23 mouse cellular contexts compared by ENCODE assay signal in the genomic region with DNA sequence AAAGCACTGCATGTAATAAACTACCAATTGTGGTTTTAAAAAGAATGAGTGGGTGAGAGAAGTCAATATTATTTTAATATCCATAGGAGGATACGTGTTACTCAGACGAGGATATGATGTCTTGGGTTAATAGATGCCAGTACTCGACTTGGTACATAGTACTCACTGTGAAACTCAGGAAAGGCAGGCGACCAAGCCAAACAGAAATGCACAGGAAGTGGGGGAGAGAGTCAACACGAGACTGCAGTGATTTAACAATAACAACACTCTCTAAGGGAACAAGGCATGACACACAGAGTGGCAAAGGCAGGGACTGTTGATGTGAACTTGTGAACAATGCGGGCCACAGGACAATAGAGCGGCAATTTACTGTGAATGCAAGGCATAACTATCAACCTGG.
A peak's percentile ranks its signal among the peaks of the same experiment; 100 is the strongest.
DNase-seq lines count a peak whose midpoint lies in the region; ATAC-seq and TF ChIP-seq lines count a peak whose summit lies in the region.
"Had no signal": no experiment of that assay in that cellular context is flagged by ENCODE, and none has a peak within 500 bp of the region (broad histone marks: within the 10 kb centered on the region; RNA-seq: fewer than 3 reads in every experiment).

No protein-coding gene starts in this region.

- no peak overlapping the region for H3K4me3 ChIP-seq in heart, embryonic 12.5 days
- H3K4me3 ChIP-seq in kidney, postnatal 0 days (replicated peaks; ENCODE audit: low read depth, low read length): no peak overlapping the region
- no peak overlapping the region for H3K4me3 ChIP-seq in kidney, embryonic 14.5 days (ENCODE audit: low read length)
- H3K4me3 ChIP-seq in megakaryocyte, embryonic 14.5 days (replicated peaks): peak overlapping the region; percentile 53
- H3K4me3 ChIP-seq: forebrain, embryonic 13.5 days; hindbrain, embryonic 13.5 days; layer of hippocampus, adult 2 months; limb, embryonic 13.5 days; liver, embryonic 13.5 days; midbrain, embryonic 13.5 days had no signal

- H3K27me3 ChIP-seq in heart, embryonic 12.5 days (replicated peaks): no peaks in the 10 kb centered on the region
- H3K27me3 ChIP-seq in kidney, postnatal 0 days (ENCODE audit: insufficient read depth, low read length): no peaks in the 10 kb centered on the region
- H3K27me3 ChIP-seq in kidney, embryonic 14.5 days (ENCODE audit: control insufficient read depth, insufficient read depth, low read length): no peaks in the 10 kb centered on the region
- H3K27me3 ChIP-seq in megakaryocyte, embryonic 14.5 days (replicated peaks): no peaks in the 10 kb centered on the region
- H3K27me3 ChIP-seq: forebrain, embryonic 13.5 days; hindbrain, embryonic 13.5 days; liver, embryonic 13.5 days; midbrain, embryonic 13.5 days had no signal

- WGBS in heart, embryonic 12.5 days: 57% methylated on average over 7 of the region's 7 CpGs
- WGBS in kidney, postnatal 0 days: 50% methylated on average over 7 of the region's 7 CpGs
- WGBS in kidney, embryonic 14.5 days: 48% methylated on average over 7 of the region's 7 CpGs

- 0 out of 2 replicates have a peak, but pooled peaks have one; percentile 11 for ATAC-seq in heart, embryonic 12.5 days (ENCODE audit: insufficient number of reproducible peaks, low FRiP score)
- no peak for ATAC-seq in kidney, postnatal 0 days (replicated peaks; ENCODE audit: low FRiP score, low read depth)
- no peak for ATAC-seq in kidney, embryonic 14.5 days (ENCODE audit: low FRiP score, low TSS enrichment)
- no peak for ATAC-seq in megakaryocyte, adult 5-6 weeks (ENCODE audit: poor library complexity, severe bottlenecking)
- ATAC-seq: forebrain, embryonic 13.5 days; intestine, postnatal 0 days; midbrain, embryonic 13.5 days had no signal

- H3K36me3 ChIP-seq in heart, embryonic 12.5 days: no peaks in the 10 kb centered on the region
- no peaks in the 10 kb centered on the region for H3K36me3 ChIP-seq in kidney, postnatal 0 days (ENCODE audit: insufficient read depth, low read length)
- no peaks in the 10 kb centered on the region for H3K36me3 ChIP-seq in kidney, embryonic 14.5 days (ENCODE audit: control insufficient read depth, insufficient read depth, low read length)
- H3K36me3 ChIP-seq in megakaryocyte, embryonic 14.5 days (replicated peaks; ENCODE audit: low read length): no peaks in the 10 kb centered on the region
- H3K36me3 ChIP-seq: hindbrain, embryonic 13.5 days; limb, embryonic 13.5 days; liver, embryonic 13.5 days; midbrain, embryonic 13.5 days had no signal

- no peak overlapping the region for H3K9ac ChIP-seq in heart, embryonic 12.5 days
- H3K9ac ChIP-seq in kidney, postnatal 0 days (ENCODE audit: low read depth, low read length): no peak overlapping the region
- H3K9ac ChIP-seq in kidney, embryonic 14.5 days (ENCODE audit: low read depth, low read length): no peak overlapping the region
- H3K9ac ChIP-seq: forebrain, embryonic 13.5 days; hindbrain, embryonic 13.5 days; limb, embryonic 13.5 days; liver, embryonic 13.5 days; midbrain, embryonic 13.5 days had no signal

- no peak overlapping the region for H3K27ac ChIP-seq in heart, embryonic 12.5 days (ENCODE audit: poor library complexity, severe bottlenecking)
- no peak overlapping the region for H3K27ac ChIP-seq in kidney, postnatal 0 days
- no peak overlapping the region for H3K27ac ChIP-seq in kidney, embryonic 14.5 days (ENCODE audit: low read depth, low read length)
- H3K27ac ChIP-seq: forebrain, embryonic 13.5 days; hindbrain, embryonic 13.5 days; layer of hippocampus, adult 2 months; limb, embryonic 13.5 days; liver, embryonic 13.5 days; midbrain, embryonic 13.5 days had no signal

- no peak for TF ChIP-seq CTCF in kidney, postnatal 0 days (IDR thresholded peaks at IDR 0.05; ENCODE audit: low read depth)

- H3K4me2 ChIP-seq in heart, embryonic 12.5 days: no peak overlapping the region
- H3K4me2 ChIP-seq in kidney, postnatal 0 days (ENCODE audit: low read length): no peak overlapping the region
- H3K4me2 ChIP-seq in kidney, embryonic 14.5 days (replicated peaks; ENCODE audit: low read depth, low read length): no peak overlapping the region
- H3K4me2 ChIP-seq: forebrain, embryonic 13.5 days; hindbrain, embryonic 13.5 days; limb, embryonic 13.5 days; liver, embryonic 13.5 days; midbrain, embryonic 13.5 days had no signal

- no peak for DNase-seq in heart, adult 8-10 months (ENCODE audit: low spot score)
- DNase-seq in kidney, postnatal 0 days (ENCODE audit: low spot score): peak; percentile 35
- peak; percentile 6 for DNase-seq in naive thymus-derived CD4-positive, alpha-beta T cell, adult 2 months (ENCODE audit: low read depth)
- no peak for DNase-seq in gastrocnemius, postnatal 36 days
- DNase-seq: adrenal gland, adult 8-10 months; cerebellum, adult 8-10 months; cerebellum, postnatal 25 days; gastrocnemius, postnatal 10 days; heart, postnatal 4 days; liver, embryonic 13.5 days; lung, adult 18-20 months; right cerebral cortex, postnatal 25 days; thymus, postnatal 14 days had no signal

- peaks cover 7% of the 10 kb centered on the region; the same call in 1 of the 2 replicates for H3K4me1 ChIP-seq in heart, embryonic 12.5 days (replicated peaks)
- H3K4me1 ChIP-seq in kidney, postnatal 0 days (replicated peaks; ENCODE audit: insufficient read depth, low read length): no peaks in the 10 kb centered on the region
- H3K4me1 ChIP-seq in kidney, embryonic 14.5 days (ENCODE audit: control insufficient read depth, insufficient read depth, low read length): no peaks in the 10 kb centered on the region
- no peaks in the 10 kb centered on the region; the same call in 1 of the 2 replicates for H3K4me1 ChIP-seq in megakaryocyte, embryonic 14.5 days
- H3K4me1 ChIP-seq: forebrain, embryonic 13.5 days; hindbrain, embryonic 13.5 days; midbrain, embryonic 13.5 days had no signal

- no peaks in the 10 kb centered on the region for H3K9me3 ChIP-seq in heart, embryonic 12.5 days (replicated peaks)
- no peaks in the 10 kb centered on the region for H3K9me3 ChIP-seq in kidney, postnatal 0 days (replicated peaks; ENCODE audit: low read length)
- H3K9me3 ChIP-seq in kidney, embryonic 14.5 days (ENCODE audit: control insufficient read depth, low read length): no peaks in the 10 kb centered on the region
- H3K9me3 ChIP-seq in megakaryocyte, embryonic 14.5 days: peaks cover 9% of the 10 kb centered on the region; the same call in 1 of the 2 replicates
- H3K9me3 ChIP-seq: forebrain, embryonic 13.5 days; hindbrain, embryonic 13.5 days; limb, embryonic 13.5 days; liver, embryonic 13.5 days; midbrain, embryonic 13.5 days had no signal

- intact Hi-C loops in gastrocnemius, postnatal 36 days (cut with DNase I): no loop called here

Comparison
In these comparisons a context has a peak if more than half of its experiments do, and no peak if none do; other contexts are left out.
1. DNase-seq: peak in kidney, postnatal 0 days (single experiment) and naive thymus-derived CD4-positive, alpha-beta T cell, adult 2 months (single experiment); none in heart, adult 8-10 months (single experiment) and gastrocnemius, postnatal 36 days (0 of 2).